Mouse (Mus musculus) neural tube, embryonic 14.5 days (tissue): ENCODE measurements at regions not wholly inside any gene's neighbourhood (a gene's known extent, or its start where the extent isn't known, plus 50 kb on each side); places are given as distances from the start of the nearest gene placed in this dataset.

Experiments
- ATAC-seq: fragments of 200-750 bp; cut with Nextera tagmentation; 2 replicates; pipeline ENCODE4 v1.8.0; 2017; ENCODE audit warnings: low read depth, mild to moderate bottlenecking, moderate TSS enrichment, moderate library complexity
- H3K27ac ChIP-seq: fragments of 300-500 bp; sonication (generic); 2 replicates; pipeline ENCODE4 v1.5.1; 2014; ENCODE audit warnings: low read depth, mild to moderate bottlenecking, control low read depth, low read length, moderate library complexity, mixed read lengths
- H3K27me3 ChIP-seq: fragments of 300-500 bp; sonication (generic); 2 replicates; pipeline ENCODE4 v1.6.1; 2014; ENCODE audit warnings: low read length; ENCODE audit not compliant: control insufficient read depth, insufficient read depth
- H3K36me3 ChIP-seq: fragments of 300-500 bp; sonication (generic); 2 replicates; pipeline ENCODE4 v1.6.1; 2014; ENCODE audit warnings: low read length, mixed read lengths; ENCODE audit not compliant: control insufficient read depth, insufficient read depth
- H3K4me1 ChIP-seq: fragments of 300-500 bp; sonication (generic); 2 replicates; pipeline ENCODE4 v1.6.1; 2014; ENCODE audit warnings: low read length; ENCODE audit not compliant: control insufficient read depth, insufficient read depth
- H3K4me2 ChIP-seq: fragments of 300-500 bp; sonication (generic); 2 replicates; pipeline ENCODE4 v1.6.1; 2014; ENCODE audit warnings: mild to moderate bottlenecking, low read depth, low read length, control low read depth
- H3K4me3 ChIP-seq: fragments of 300-500 bp; sonication (generic); 2 replicates; pipeline ENCODE4 v1.5.1; 2014; ENCODE audit warnings: low read depth, low read length, control low read depth, mixed read lengths
- H3K9ac ChIP-seq: fragments of 300-500 bp; sonication (generic); replicated peaks from 2 replicates; pipeline ENCODE4 v1.6.1; 2014; ENCODE audit warnings: low read depth, mild to moderate bottlenecking, control low read depth, low read length, mixed read lengths
- H3K9me3 ChIP-seq: fragments of 300-500 bp; sonication (generic); 2 replicates; pipeline ENCODE4 v1.6.1; 2016; ENCODE audit warnings: low read length; ENCODE audit not compliant: control insufficient read depth
- WGBS: fragments of 180-500 bp; shearing (Covaris S2); extraction: QIAGEN DNeasy Blood & Tissue Kit; methylation state at CpG from one replicate; pipeline ENCODE4 v1.1.7; 2014; 5-methylcytosine and 5-hydroxymethylcytosine counted together

DNA sequence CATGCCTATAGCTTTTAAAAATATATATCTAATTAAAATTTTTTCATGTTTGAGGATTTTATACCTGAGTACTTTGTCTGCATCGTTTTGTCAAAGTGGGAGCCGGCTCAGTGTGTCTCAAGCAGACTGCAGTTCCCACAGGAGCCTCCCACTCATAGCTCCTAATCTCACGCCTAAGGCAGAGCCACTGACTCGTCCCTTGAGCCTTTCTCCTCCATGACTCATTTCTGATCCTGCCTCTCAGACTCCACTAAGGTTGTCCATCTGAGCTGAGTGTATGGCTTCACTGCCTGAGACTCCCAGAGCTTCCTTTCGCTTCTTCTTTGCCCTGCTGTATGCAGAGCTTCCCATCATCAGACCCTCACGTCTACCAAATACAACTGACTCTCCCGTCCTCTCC lies 98.8 kb downstream of the Efnb2 start:
- 78% methylated on average over 7 of the region's 7 CpGs for WGBS
- ATAC-seq, result no peak

DNA sequence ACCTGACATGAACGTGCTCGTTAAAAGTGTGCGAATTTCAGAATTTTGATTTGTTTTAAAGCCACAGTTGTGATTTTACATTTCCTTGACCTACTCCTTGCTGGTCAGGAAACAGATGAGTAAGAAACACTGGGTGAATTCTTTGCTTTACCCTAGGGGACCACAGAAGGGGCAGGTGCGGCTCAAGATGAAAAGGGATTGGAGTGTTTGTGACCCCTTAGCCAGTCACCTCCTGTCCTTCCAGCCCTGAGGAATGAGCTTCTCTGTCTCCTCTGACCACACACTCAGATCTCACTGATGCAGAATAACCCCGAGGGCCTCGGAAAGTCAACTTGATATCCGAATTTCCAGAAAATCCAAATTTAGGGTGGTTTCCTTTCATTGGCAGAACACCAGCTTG lies 103.0 kb downstream of the Efnb2 start:
- WGBS, result 92% methylated on average over 7 of the region's 7 CpGs
- Histone ChIP-seq H3K36me3 (no peaks in the 10 kb centered on the region), H3K9ac (no peak overlapping the region), H3K27ac (no peak overlapping the region), H3K9me3 (no peaks in the 10 kb centered on the region), H3K4me1 (0 out of 2 replicates have a peak, but pooled peaks cover 4% of the 10 kb centered on the region), H3K4me2 (no peak overlapping the region), H3K27me3 (no peaks in the 10 kb centered on the region), H3K4me3 (no peak overlapping the region)
- no peak for ATAC-seq

More for the DNA sequence above, 98.8 kb downstream of the Efnb2 start:
- no peak overlapping the region for H3K9ac ChIP-seq
- no peaks in the 10 kb centered on the region for H3K4me1 ChIP-seq
- H3K9me3 ChIP-seq, result no peaks in the 10 kb centered on the region
- no peaks in the 10 kb centered on the region for H3K36me3 ChIP-seq
- no peak overlapping the region for H3K4me3 ChIP-seq
- no peaks in the 10 kb centered on the region for H3K27me3 ChIP-seq
- H3K27ac ChIP-seq, result no peak overlapping the region
- no peak overlapping the region for H3K4me2 ChIP-seq

DNA sequence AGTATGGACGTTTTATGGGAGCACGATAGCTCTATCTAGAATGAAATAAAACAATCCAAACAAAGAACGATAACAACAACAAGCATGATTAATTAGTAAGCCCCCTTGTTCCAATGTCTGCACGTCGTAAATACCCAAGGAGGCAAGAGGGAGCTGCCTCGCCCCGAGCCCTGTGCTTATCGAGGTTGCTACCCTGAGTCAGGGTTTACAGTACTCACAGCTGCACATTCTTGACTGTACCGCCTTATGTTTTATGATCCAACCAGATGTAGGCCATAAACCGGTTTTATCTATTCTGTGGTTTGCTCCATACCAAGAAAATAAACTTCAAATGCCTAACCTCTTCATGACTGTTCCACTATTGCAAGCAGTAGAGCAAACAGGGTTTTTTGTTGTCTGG lies 104.9 kb downstream of the Efnb2 start:
- Histone ChIP-seq H3K4me1 (0 out of 2 replicates have a peak, but pooled peaks cover 4% of the 10 kb centered on the region), H3K4me3 (no peak overlapping the region), H3K9me3 (no peaks in the 10 kb centered on the region), H3K27me3 (no peaks in the 10 kb centered on the region), H3K9ac (no peak overlapping the region), H3K4me2 (no peak overlapping the region), H3K27ac (no peak overlapping the region), H3K36me3 (no peaks in the 10 kb centered on the region)
- peak; percentile 81; the same call in 1 of the 2 replicates for ATAC-seq
- WGBS, result 40% methylated on average over 10 of the region's 10 CpGs

DNA sequence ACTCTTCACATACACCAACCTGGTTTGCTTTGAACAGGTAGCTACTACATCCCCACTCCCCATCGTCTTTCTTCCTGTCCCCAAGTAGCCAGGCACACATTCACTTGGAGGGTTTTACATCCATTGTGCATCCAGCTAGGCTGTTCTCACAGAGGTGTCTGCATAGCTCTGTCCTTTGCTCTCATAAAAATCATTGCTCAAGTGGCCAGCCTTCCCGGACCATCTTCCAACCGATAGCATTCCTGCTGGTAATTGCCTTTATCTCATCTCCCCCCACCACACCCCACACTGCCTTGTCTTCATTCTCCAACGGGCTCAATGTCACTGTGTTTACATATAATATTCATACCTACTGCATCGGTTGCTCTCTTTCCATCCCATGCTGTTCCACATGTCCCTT lies 106.4 kb downstream of the Efnb2 start:
- H3K36me3 ChIP-seq, result no peaks in the 10 kb centered on the region
- H3K27ac ChIP-seq, result no peak overlapping the region
- 92% methylated on average over 5 of the region's 5 CpGs for WGBS
- ATAC-seq, result no peak
- H3K27me3 ChIP-seq, result no peaks in the 10 kb centered on the region
- H3K9me3 ChIP-seq, result no peaks in the 10 kb centered on the region
- H3K4me2 ChIP-seq, result no peak overlapping the region
- no peak overlapping the region for H3K4me3 ChIP-seq
- H3K9ac ChIP-seq, result no peak overlapping the region
- H3K4me1 ChIP-seq, result 0 out of 2 replicates have a peak, but pooled peaks cover 4% of the 10 kb centered on the region

DNA sequence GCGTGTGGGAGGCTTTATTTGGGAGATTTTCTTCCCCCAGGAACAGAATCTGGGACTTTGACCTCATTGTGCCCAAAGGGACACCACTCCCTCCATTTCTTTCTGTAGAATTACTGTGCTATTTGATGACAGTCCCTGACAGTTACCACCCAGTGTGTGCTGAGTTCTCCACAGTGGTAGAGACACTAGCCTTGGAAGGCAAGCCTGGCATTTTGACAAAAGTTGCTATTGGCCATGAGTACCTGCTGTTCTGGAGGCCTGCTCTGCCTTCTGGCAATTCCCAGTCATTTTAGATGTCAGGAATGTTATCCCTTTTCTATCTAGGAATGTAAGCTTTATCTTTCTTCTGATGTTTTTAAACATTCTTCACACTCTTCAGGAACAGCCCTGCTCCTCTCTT lies 108.3 kb downstream of the Efnb2 start:
- 83% methylated on average over 1 of the region's 1 CpGs for WGBS
- no peak overlapping the region for H3K4me3 ChIP-seq
- no peaks in the 10 kb centered on the region for H3K27me3 ChIP-seq
- no peak overlapping the region for H3K4me2 ChIP-seq
- 0 out of 2 replicates have a peak, but pooled peaks cover 4% of the 10 kb centered on the region for H3K4me1 ChIP-seq
- no peak overlapping the region for H3K9ac ChIP-seq
- no peaks in the 10 kb centered on the region for H3K9me3 ChIP-seq
- no peak for ATAC-seq
- H3K27ac ChIP-seq, result no peak overlapping the region
- H3K36me3 ChIP-seq, result no peaks in the 10 kb centered on the region

DNA sequence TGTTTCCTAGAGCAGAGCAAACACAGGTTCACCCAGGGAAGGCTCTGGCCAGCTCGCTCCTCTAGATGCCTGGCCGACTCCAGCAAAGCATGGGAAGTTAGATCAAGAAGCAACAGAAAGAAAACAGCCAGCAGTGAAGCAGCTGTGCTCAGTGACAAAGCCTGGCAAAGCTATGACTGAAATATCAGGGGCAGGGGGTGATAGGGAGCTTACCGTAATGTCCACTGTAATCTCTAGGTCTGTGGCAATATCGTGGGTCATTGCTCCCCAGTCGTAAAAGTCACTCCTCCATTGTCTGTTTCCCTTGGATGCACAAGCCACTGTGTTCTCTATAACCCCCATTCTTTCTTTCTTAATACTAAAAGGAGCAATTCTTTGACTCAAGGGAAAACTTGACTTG lies 124.4 kb downstream of the Efnb2 start:
- 39% methylated on average over 5 of the region's 5 CpGs for WGBS
- ATAC-seq, result no peak

DNA sequence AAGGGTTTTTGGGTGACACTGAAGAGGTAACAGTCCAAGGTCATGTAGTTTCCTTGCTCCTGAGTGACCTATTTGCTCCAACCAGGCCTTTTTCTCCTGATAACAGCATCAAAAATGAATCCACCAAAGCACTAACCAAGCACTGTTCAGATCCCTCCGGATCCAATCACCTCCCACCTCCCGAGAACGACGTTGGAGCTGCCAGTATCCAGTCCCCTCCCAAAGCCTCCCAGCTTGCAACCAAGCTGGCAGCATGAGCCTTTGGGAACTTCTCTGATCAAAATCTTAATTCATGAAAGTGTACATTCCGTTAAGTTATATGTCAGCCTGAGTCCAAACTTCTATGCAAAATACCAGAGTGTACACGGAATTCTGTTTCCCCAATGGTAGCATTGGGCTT lies 126.3 kb downstream of the Efnb2 start:
- 59% methylated on average over 6 of the region's 6 CpGs for WGBS

More for the DNA sequence above, 124.4 kb downstream of the Efnb2 start:
- Histone ChIP-seq H3K36me3 (no peaks in the 10 kb centered on the region), H3K9me3 (no peaks in the 10 kb centered on the region), H3K27me3 (no peaks in the 10 kb centered on the region), H3K4me2 (no peak overlapping the region), H3K4me1 (no peaks in the 10 kb centered on the region), H3K27ac (no peak overlapping the region), H3K9ac (no peak overlapping the region), H3K4me3 (no peak overlapping the region)

DNA sequence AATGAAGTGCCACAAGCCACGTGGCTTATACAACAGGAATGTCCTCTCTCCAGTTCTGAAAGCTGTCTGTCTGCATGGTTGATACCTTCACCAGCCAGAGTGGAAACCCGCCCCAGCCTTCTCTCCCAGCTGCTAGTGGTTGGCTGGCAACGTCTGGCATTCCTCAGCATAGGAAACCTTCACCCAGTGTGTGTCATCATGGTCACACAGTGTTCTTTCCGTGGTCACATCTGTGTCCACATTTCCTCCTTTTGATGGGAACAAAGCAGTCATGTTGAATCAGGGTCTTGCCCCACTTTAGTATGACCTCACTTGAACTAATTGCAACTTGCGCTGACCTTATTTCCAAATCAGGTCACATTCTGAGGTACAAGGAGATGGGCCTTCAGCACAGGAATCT lies 128.1 kb downstream of the Efnb2 start:
- Histone ChIP-seq H3K4me2 (no peak overlapping the region), H3K4me1 (no peaks in the 10 kb centered on the region), H3K27ac (no peak overlapping the region), H3K27me3 (no peaks in the 10 kb centered on the region), H3K36me3 (no peaks in the 10 kb centered on the region), H3K9ac (no peak overlapping the region), H3K9me3 (no peaks in the 10 kb centered on the region), H3K4me3 (no peak overlapping the region)
- 85% methylated on average over 5 of the region's 5 CpGs for WGBS
- no peak for ATAC-seq

More for the DNA sequence above, 126.3 kb downstream of the Efnb2 start:
- no peaks in the 10 kb centered on the region for H3K4me1 ChIP-seq
- no peak overlapping the region for H3K4me3 ChIP-seq
- no peak overlapping the region for H3K4me2 ChIP-seq
- H3K9ac ChIP-seq, result no peak overlapping the region
- H3K9me3 ChIP-seq, result no peaks in the 10 kb centered on the region
- H3K27ac ChIP-seq, result no peak overlapping the region
- ATAC-seq, result no peak
- H3K36me3 ChIP-seq, result no peaks in the 10 kb centered on the region
- H3K27me3 ChIP-seq, result no peaks in the 10 kb centered on the region

DNA sequence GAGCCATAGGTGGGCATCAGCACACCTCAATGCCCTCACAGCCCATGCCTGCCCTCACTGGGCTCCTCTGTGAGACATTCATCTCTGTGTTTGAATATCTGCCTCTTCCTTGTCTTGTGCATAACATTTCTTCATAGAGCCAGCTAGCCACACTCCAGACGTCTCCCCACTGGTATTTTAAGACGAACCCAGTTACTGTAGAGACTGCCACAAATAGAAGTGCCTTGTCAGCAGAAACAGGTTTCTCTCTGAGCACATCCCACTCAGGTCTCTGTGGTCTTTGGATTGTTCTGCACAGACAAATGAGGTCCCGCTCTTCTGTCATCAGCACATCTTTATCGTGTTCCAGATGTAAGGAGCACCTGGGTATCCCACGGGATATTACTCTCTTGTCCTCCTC lies 130.5 kb downstream of the Efnb2 start:
- H3K36me3 ChIP-seq, result no peaks in the 10 kb centered on the region
- H3K4me1 ChIP-seq, result no peaks in the 10 kb centered on the region
- H3K4me2 ChIP-seq, result no peak overlapping the region
- no peaks in the 10 kb centered on the region for H3K27me3 ChIP-seq
- no peak overlapping the region for H3K27ac ChIP-seq
- ATAC-seq, result no peak
- H3K9me3 ChIP-seq, result no peaks in the 10 kb centered on the region
- 75% methylated on average over 5 of the region's 5 CpGs for WGBS
- no peak overlapping the region for H3K4me3 ChIP-seq
- no peak overlapping the region for H3K9ac ChIP-seq

DNA sequence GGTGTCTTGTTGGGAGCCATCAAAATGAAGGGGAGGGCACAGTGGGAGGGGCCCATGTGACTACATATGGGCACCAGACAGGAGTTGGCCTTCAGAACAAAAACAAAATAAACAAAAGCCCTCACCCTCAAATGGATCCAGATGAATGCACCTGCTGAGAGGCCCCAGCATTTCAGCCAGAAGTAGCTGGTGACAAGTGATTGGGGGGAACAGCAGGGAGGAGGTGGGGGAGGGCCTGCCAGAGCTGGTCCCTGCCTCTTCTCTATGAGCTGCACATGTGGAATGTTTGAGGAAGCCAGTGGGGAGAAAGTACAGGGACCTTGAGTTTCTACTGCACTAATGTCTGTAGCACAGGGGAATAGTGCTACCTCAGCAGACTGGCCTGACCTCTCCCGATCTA lies 139.5 kb downstream of the Efnb2 start:
- no peaks in the 10 kb centered on the region for H3K36me3 ChIP-seq
- ATAC-seq, result no peak
- H3K4me1 ChIP-seq, result no peaks in the 10 kb centered on the region
- no peak overlapping the region for H3K4me2 ChIP-seq
- H3K9ac ChIP-seq, result no peak overlapping the region
- H3K4me3 ChIP-seq, result no peak overlapping the region
- 70% methylated on average over 1 of the region's 1 CpGs for WGBS
- H3K27me3 ChIP-seq, result no peaks in the 10 kb centered on the region
- no peak overlapping the region for H3K27ac ChIP-seq
- H3K9me3 ChIP-seq, result no peaks in the 10 kb centered on the region
